Mouse (Mus musculus): Measurements from ENCODE around the gene Tcaf2.

- TF ChIP-seq CTCF (IDR thresholded peaks at IDR 0.05; ENCODE audit: extremely low read depth, insufficient read length, insufficient replicate concordance, low read depth, low read length), result no peak
- TF ChIP-seq POLR2A (IDR thresholded peaks at IDR 0.05; ENCODE audit: low read depth, low read length), result no peak
Measured at GRCm38 (mm10) chr6:42680077-42680476, 35.0 kb upstream of the Tcaf2 start.

Data from small intestine, adult 2 months (tissue).